Mouse (Mus musculus) lung, postnatal 0 days (tissue): ENCODE data around the gene Ttc39b.

Experiments used
- CTCF ChIP-seq: IDR thresholded peaks from 2 replicates; pipeline ENCODE4 v1.5.1; 2016; ENCODE audit warnings: antibody characterized with exemption, mild to moderate bottlenecking
- EP300 ChIP-seq: IDR thresholded peaks from 2 replicates; pipeline ENCODE4 v1.6.1; 2016; ENCODE audit warnings: antibody characterized with exemption, mild to moderate bottlenecking, control low read depth

- TF ChIP-seq CTCF (no peak), EP300 (no peak)
Measured at GRCm38 (mm10) chr4:83354786-83355185, 30.7 kb upstream of the Ttc39b start.
